In the genomic region with DNA sequence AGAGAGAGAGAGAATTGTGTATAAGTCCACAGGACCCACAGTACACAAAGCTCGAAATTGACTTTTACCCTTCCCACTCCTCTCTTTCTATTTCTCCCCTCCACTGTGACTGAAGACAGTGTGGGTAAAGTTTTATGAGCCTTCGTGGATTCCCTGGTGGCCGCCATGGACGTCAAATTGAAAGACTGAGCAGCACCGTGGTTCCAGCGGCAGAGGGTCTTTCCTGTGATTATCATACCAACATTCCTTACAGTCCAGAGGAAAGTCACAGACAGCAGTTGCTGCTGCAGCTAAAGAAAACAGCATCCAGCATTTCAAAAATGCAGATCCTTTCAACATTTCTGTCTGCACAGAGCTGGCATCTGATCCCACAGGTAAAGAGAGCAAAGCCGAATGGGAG, we compare ENCODE assay signal across 12 mouse cellular contexts.
DNase-seq lines count a peak whose midpoint lies in the region; ATAC-seq and TF ChIP-seq lines count a peak whose summit lies in the region.
"Had no signal": no experiment of that assay in that cellular context is flagged by ENCODE, and none has a peak within 500 bp of the region (broad histone marks: within the 10 kb centered on the region; RNA-seq: fewer than 3 reads in every experiment).

No protein-coding gene starts in this region.

- no peaks in the 10 kb centered on the region for H3K9me3 ChIP-seq in heart, embryonic 12.5 days (replicated peaks)
- H3K9me3 ChIP-seq in heart, embryonic 11.5 days (replicated peaks; ENCODE audit: control insufficient read depth, low read length) = no peaks in the 10 kb centered on the region
- no peaks in the 10 kb centered on the region for H3K9me3 ChIP-seq in lung, embryonic 14.5 days (ENCODE audit: low read depth, low read length)
- H3K9me3 ChIP-seq in stomach, embryonic 16.5 days (replicated peaks; ENCODE audit: control insufficient read depth, low read length) = no peaks in the 10 kb centered on the region
- H3K9me3 ChIP-seq: megakaryocyte, embryonic 14.5 days had no signal

- DNase-seq in lung, embryonic 14.5 days = peak; percentile 50
- no peak for DNase-seq in lung, adult 2 months
- DNase-seq in forelimb bud, embryonic 11.5 days (ENCODE audit: low read depth, low spot score) = peak; percentile 21
- DNase-seq in layer of hippocampus, adult 9-11 months = no peak
- DNase-seq in cerebellum, adult 11-12 months = no peak
- DNase-seq: B cell, adult 2 months; liver, postnatal 0 days; thymus, adult 18-20 months had no signal

- no peak for ATAC-seq in heart, embryonic 12.5 days (ENCODE audit: insufficient number of reproducible peaks, low FRiP score)
- no peak for ATAC-seq in heart, embryonic 11.5 days (replicated peaks; ENCODE audit: insufficient number of reproducible peaks, low FRiP score, low TSS enrichment)
- no peak for ATAC-seq in lung, embryonic 14.5 days (ENCODE audit: insufficient read depth)
- no peak for ATAC-seq in stomach, embryonic 16.5 days (ENCODE audit: insufficient read depth, low FRiP score)
- ATAC-seq: liver, postnatal 0 days had no signal

- no peaks in the 10 kb centered on the region for H3K36me3 ChIP-seq in heart, embryonic 12.5 days
- no peaks in the 10 kb centered on the region for H3K36me3 ChIP-seq in heart, embryonic 11.5 days (ENCODE audit: control insufficient read depth, insufficient read depth, low read length)
- no peaks in the 10 kb centered on the region for H3K36me3 ChIP-seq in lung, embryonic 14.5 days (ENCODE audit: insufficient read depth)
- no peaks in the 10 kb centered on the region for H3K36me3 ChIP-seq in stomach, embryonic 16.5 days (ENCODE audit: control insufficient read depth, insufficient read depth, low read length)

- no peaks in the 10 kb centered on the region for H3K27me3 ChIP-seq in heart, embryonic 12.5 days (replicated peaks)
- no peaks in the 10 kb centered on the region for H3K27me3 ChIP-seq in heart, embryonic 11.5 days (ENCODE audit: control insufficient read depth, insufficient read depth, low read length)
- no peaks in the 10 kb centered on the region for H3K27me3 ChIP-seq in lung, embryonic 14.5 days (ENCODE audit: insufficient read depth, low read length)
- H3K27me3 ChIP-seq in stomach, embryonic 16.5 days (ENCODE audit: control insufficient read depth, insufficient read depth, low read length) = no peaks in the 10 kb centered on the region

- 0 out of 2 replicates have a peak overlapping the region, but pooled peaks have one; percentile 46 for H3K27ac ChIP-seq in heart, embryonic 12.5 days (ENCODE audit: poor library complexity, severe bottlenecking)
- no peak overlapping the region for H3K27ac ChIP-seq in heart, embryonic 11.5 days (ENCODE audit: low read depth, low read length)
- peak overlapping the region; percentile 54; the same call in 1 of the 2 replicates for H3K27ac ChIP-seq in lung, embryonic 14.5 days (ENCODE audit: low read depth)
- peak overlapping the region; percentile 79 for H3K27ac ChIP-seq in stomach, embryonic 16.5 days (ENCODE audit: low read length)

- no peak overlapping the region for H3K9ac ChIP-seq in heart, embryonic 12.5 days
- H3K9ac ChIP-seq in heart, embryonic 11.5 days (ENCODE audit: low read depth, low read length) = no peak overlapping the region
- H3K9ac ChIP-seq in lung, embryonic 14.5 days = no peak overlapping the region
- 0 out of 2 replicates have a peak overlapping the region, but pooled peaks have one; percentile 31 for H3K9ac ChIP-seq in stomach, embryonic 16.5 days (ENCODE audit: low read length)
- H3K9ac ChIP-seq: liver, postnatal 0 days had no signal

- TF ChIP-seq CTCF in lung, embryonic 14.5 days (IDR thresholded peaks at IDR 0.05; ENCODE audit: low read depth) = no peak
- no peak for TF ChIP-seq CTCF in lung, adult 2 months (IDR thresholded peaks at IDR 0.05; ENCODE audit: insufficient read depth, low read length)

- peaks cover 25% of the 10 kb centered on the region for H3K4me1 ChIP-seq in heart, embryonic 12.5 days (replicated peaks)
- peaks cover 24% of the 10 kb centered on the region for H3K4me1 ChIP-seq in heart, embryonic 11.5 days (ENCODE audit: control insufficient read depth, insufficient read depth, low read length)
- H3K4me1 ChIP-seq in lung, embryonic 14.5 days (ENCODE audit: insufficient read depth) = peaks cover 14% of the 10 kb centered on the region
- H3K4me1 ChIP-seq in lung, adult 2 months (ENCODE audit: control insufficient read depth, insufficient read depth, low read length) = peaks cover 2% of the 10 kb centered on the region; the same call in 1 of the 2 replicates
- peaks cover 14% of the 10 kb centered on the region for H3K4me1 ChIP-seq in stomach, embryonic 16.5 days (ENCODE audit: control insufficient read depth, insufficient read depth, low read length)

- H3K4me2 ChIP-seq in heart, embryonic 12.5 days = peak overlapping the region; percentile 42
- H3K4me2 ChIP-seq in heart, embryonic 11.5 days = no peak overlapping the region
- no peak overlapping the region for H3K4me2 ChIP-seq in lung, embryonic 14.5 days
- no peak overlapping the region for H3K4me2 ChIP-seq in stomach, embryonic 16.5 days (ENCODE audit: low read depth, low read length)

- no peak overlapping the region for H3K4me3 ChIP-seq in heart, embryonic 12.5 days
- no peak overlapping the region for H3K4me3 ChIP-seq in heart, embryonic 11.5 days (ENCODE audit: low read depth, low read length)
- H3K4me3 ChIP-seq in lung, embryonic 14.5 days (ENCODE audit: low read depth, low read length) = no peak overlapping the region
- no peak overlapping the region for H3K4me3 ChIP-seq in lung, adult 2 months (replicated peaks; ENCODE audit: extremely low read depth, low read depth, low read length)
- no peak overlapping the region for H3K4me3 ChIP-seq in stomach, embryonic 16.5 days (replicated peaks; ENCODE audit: low read length)
- H3K4me3 ChIP-seq: megakaryocyte, embryonic 14.5 days had no signal

- no peak for TF ChIP-seq POLR2A in lung, adult 2 months (IDR thresholded peaks at IDR 0.05; ENCODE audit: borderline replicate concordance, extremely low read depth, low read depth, low read length)

- 17% methylated on average over 7 of the region's 7 CpGs for WGBS in heart, embryonic 12.5 days
- WGBS in heart, embryonic 11.5 days (ENCODE audit: insufficient replicate concordance) = 25% methylated on average over 7 of the region's 7 CpGs
- WGBS in lung, embryonic 14.5 days = 26% methylated on average over 7 of the region's 7 CpGs
- WGBS in lung, adult 2 months = 48% methylated on average over 7 of the region's 7 CpGs
- 27% methylated on average over 7 of the region's 7 CpGs for WGBS in stomach, embryonic 16.5 days

Comparison
In these comparisons a context has a peak if more than half of its experiments do, and no peak if none do; other contexts are left out.
1. DNase-seq: peak in lung, embryonic 14.5 days (single experiment) and forelimb bud, embryonic 11.5 days (single experiment); none in lung, adult 2 months (single experiment), layer of hippocampus, adult 9-11 months (single experiment) and cerebellum, adult 11-12 months (single experiment).